Mouse (Mus musculus) spleen, postnatal 4 days (tissue): ENCODE data around the gene Aass.
"Not testable (repeated sequence)": the region's sequence is repeated elsewhere in the genome, so short reads cannot be mapped to it uniquely, and the experiment has no call there.

Experiments
- DNase-seq, 2 experiments: peaks; one replicate each; pipeline ENCODE4 v3.0.0; 2022; ENCODE audit warnings: low spot score in 2 of 2

Aass gene

GRCm38 (mm10) chr6:23132573-23133181 lies at the start of gene Aass:
Gene Aass, minus strand, starts transcription at chr6:23132986.
- DNase-seq = no peak

GRCm38 (mm10) chr6:23180096-23180495 lies 47.3 kb upstream of the Aass start:
- no peak for DNase-seq

- DNase-seq = not testable (repeated sequence)
Observed at GRCm38 (mm10) chr6:23163824-23164223, 31.0 kb upstream of the Aass start.

- DNase-seq = not testable (repeated sequence)
Observed at GRCm38 (mm10) chr6:23156357-23156756, 23.6 kb upstream of the Aass start.

GRCm38 (mm10) chr6:23153112-23153511 lies 20.3 kb upstream of the Aass start:
- DNase-seq = no peak

- DNase-seq = no peak
Observed at GRCm38 (mm10) chr6:23147221-23147620, 14.4 kb upstream of the Aass start.

GRCm38 (mm10) chr6:23143980-23144379 lies 11.2 kb upstream of the Aass start:
- DNase-seq = no peak

- no peak for DNase-seq
Observed at GRCm38 (mm10) chr6:23131015-23131414, 1.8 kb downstream of the Aass start.

GRCm38 (mm10) chr6:23129201-23129600 lies 3.6 kb downstream of the Aass start:
- DNase-seq = no peak

GRCm38 (mm10) chr6:23126706-23127105 lies 6.1 kb downstream of the Aass start:
- no peak for DNase-seq

- DNase-seq = no peak
Observed at GRCm38 (mm10) chr6:23125831-23126230, 7.0 kb downstream of the Aass start.

- DNase-seq = no peak
Observed at GRCm38 (mm10) chr6:23124823-23125222, 8.0 kb downstream of the Aass start.

- DNase-seq = no peak
Observed at GRCm38 (mm10) chr6:23122934-23123333, 9.9 kb downstream of the Aass start.

GRCm38 (mm10) chr6:23114781-23115180 lies 18.0 kb downstream of the Aass start:
- no peak for DNase-seq

- DNase-seq = no peak
Observed at GRCm38 (mm10) chr6:23107069-23107468, 25.7 kb downstream of the Aass start.

- no peak for DNase-seq
Observed at GRCm38 (mm10) chr6:23106373-23106772, 26.4 kb downstream of the Aass start.

GRCm38 (mm10) chr6:23090346-23091055 lies 42.3 kb downstream of the Aass start:
- not testable (repeated sequence) for DNase-seq

- not testable (repeated sequence) for DNase-seq
Observed at GRCm38 (mm10) chr6:23089292-23089691, 43.5 kb downstream of the Aass start.

GRCm38 (mm10) chr6:23084587-23085421 lies 48.0 kb downstream of the Aass start:
- no peak for DNase-seq

GRCm38 (mm10) chr6:23079991-23080680 lies 52.6 kb downstream of the Aass start:
- no peak for DNase-seq

GRCm38 (mm10) chr6:23078273-23078672 lies 54.5 kb downstream of the Aass start:
- no peak for DNase-seq

- DNase-seq = no peak
Observed at GRCm38 (mm10) chr6:23076060-23076459, 56.7 kb downstream of the Aass start.
